Mouse (Mus musculus): ENCODE results near the gene Sigirr. TPM values are rescaled to one million over a fixed set of nuclear protein-coding genes. Genes with fewer than 3 reads are reported as not detected.

Sigirr gene
- polyA plus RNA-seq, 1 experiment from 2014 or later: 8.5 TPM

- WGBS: 79% methylated on average over 14 of the region's 14 CpGs
- no peak overlapping the region for H3K27ac ChIP-seq (ENCODE audit: low read length)
- H3K9ac ChIP-seq (ENCODE audit: low read length): no peak overlapping the region
- H3K4me1 ChIP-seq (ENCODE audit: control insufficient read depth, insufficient read depth, low read length): peaks cover 7% of the 10 kb centered on the region
- no peak for ATAC-seq (replicated peaks; ENCODE audit: extremely low read depth, insufficient read depth, low FRiP score)
- peaks cover 3% of the 10 kb centered on the region for H3K9me3 ChIP-seq (replicated peaks; ENCODE audit: control insufficient read depth, low read length)
- no peaks in the 10 kb centered on the region for H3K36me3 ChIP-seq (ENCODE audit: control insufficient read depth, insufficient read depth)
- no peak overlapping the region for H3K4me3 ChIP-seq (ENCODE audit: low read length)
- no peak overlapping the region for H3K4me2 ChIP-seq (ENCODE audit: low read depth, low read length)
- H3K27me3 ChIP-seq (ENCODE audit: control insufficient read depth, insufficient read depth, low read length): peaks cover 48% of the 10 kb centered on the region
These were observed 41.6 kb downstream of the Sigirr start for GRCm38 (mm10) chr7:141058601-141059341.

GRCm38 (mm10) chr7:141057541-141057940, 42.8 kb downstream of the Sigirr start:
- H3K4me1 ChIP-seq (ENCODE audit: control insufficient read depth, insufficient read depth, low read length): peaks cover 7% of the 10 kb centered on the region
- no peak overlapping the region for H3K9ac ChIP-seq (ENCODE audit: low read length)
- H3K4me3 ChIP-seq (ENCODE audit: low read length): no peak overlapping the region
- H3K4me2 ChIP-seq (ENCODE audit: low read depth, low read length): no peak overlapping the region
- H3K9me3 ChIP-seq (replicated peaks; ENCODE audit: control insufficient read depth, low read length): peaks cover 3% of the 10 kb centered on the region
- H3K27ac ChIP-seq (ENCODE audit: low read length): no peak overlapping the region
- ATAC-seq (replicated peaks; ENCODE audit: extremely low read depth, insufficient read depth, low FRiP score): no peak
- peaks cover 39% of the 10 kb centered on the region for H3K27me3 ChIP-seq (ENCODE audit: control insufficient read depth, insufficient read depth, low read length)
- WGBS: 78% methylated on average over 1 of the region's 1 CpGs
- no peaks in the 10 kb centered on the region for H3K36me3 ChIP-seq (ENCODE audit: control insufficient read depth, insufficient read depth)

GRCm38 (mm10) chr7:141056976-141057375, 43.4 kb downstream of the Sigirr start:
- ATAC-seq (replicated peaks; ENCODE audit: extremely low read depth, insufficient read depth, low FRiP score): no peak
- Histone ChIP-seq H3K27me3 (ENCODE audit: control insufficient read depth, insufficient read depth, low read length) (peaks cover 34% of the 10 kb centered on the region), H3K36me3 (ENCODE audit: control insufficient read depth, insufficient read depth) (no peaks in the 10 kb centered on the region), H3K4me2 (ENCODE audit: low read depth, low read length) (no peak overlapping the region), H3K9ac (ENCODE audit: low read length) (no peak overlapping the region), H3K27ac (ENCODE audit: low read length) (no peak overlapping the region), H3K9me3 (replicated peaks; ENCODE audit: control insufficient read depth, low read length) (peaks cover 3% of the 10 kb centered on the region), H3K4me1 (ENCODE audit: control insufficient read depth, insufficient read depth, low read length) (peaks cover 7% of the 10 kb centered on the region), H3K4me3 (ENCODE audit: low read length) (no peak overlapping the region)
- WGBS: 81% methylated on average over 6 of the region's 6 CpGs

- Histone ChIP-seq H3K9ac (ENCODE audit: low read length) (no peak overlapping the region), H3K4me1 (ENCODE audit: control insufficient read depth, insufficient read depth, low read length) (peaks cover 5% of the 10 kb centered on the region; the same call in 1 of the 2 replicates), H3K27me3 (ENCODE audit: control insufficient read depth, insufficient read depth, low read length) (peaks cover 26% of the 10 kb centered on the region), H3K36me3 (ENCODE audit: control insufficient read depth, insufficient read depth) (no peaks in the 10 kb centered on the region), H3K27ac (ENCODE audit: low read length) (no peak overlapping the region), H3K4me3 (ENCODE audit: low read length) (no peak overlapping the region), H3K9me3 (replicated peaks; ENCODE audit: control insufficient read depth, low read length) (peaks cover 3% of the 10 kb centered on the region), H3K4me2 (ENCODE audit: low read depth, low read length) (no peak overlapping the region)
- 75% methylated on average over 4 of the region's 4 CpGs for WGBS
- ATAC-seq (replicated peaks; ENCODE audit: extremely low read depth, insufficient read depth, low FRiP score): no peak
These were observed 44.6 kb downstream of the Sigirr start for GRCm38 (mm10) chr7:141055785-141056184.

- Histone ChIP-seq H3K27ac (ENCODE audit: low read length) (no peak overlapping the region), H3K4me3 (ENCODE audit: low read length) (no peak overlapping the region), H3K9ac (ENCODE audit: low read length) (no peak overlapping the region), H3K27me3 (ENCODE audit: control insufficient read depth, insufficient read depth, low read length) (peaks cover 12% of the 10 kb centered on the region), H3K36me3 (ENCODE audit: control insufficient read depth, insufficient read depth) (no peaks in the 10 kb centered on the region), H3K4me2 (ENCODE audit: low read depth, low read length) (no peak overlapping the region), H3K9me3 (replicated peaks; ENCODE audit: control insufficient read depth, low read length) (peaks cover 3% of the 10 kb centered on the region), H3K4me1 (ENCODE audit: control insufficient read depth, insufficient read depth, low read length) (peaks cover 5% of the 10 kb centered on the region)
- no peak for ATAC-seq (replicated peaks; ENCODE audit: extremely low read depth, insufficient read depth, low FRiP score)
- WGBS: 79% methylated on average over 2 of the region's 2 CpGs
These were observed 48.0 kb downstream of the Sigirr start for GRCm38 (mm10) chr7:141052421-141052820.

- no peak for ATAC-seq (replicated peaks; ENCODE audit: extremely low read depth, insufficient read depth, low FRiP score)
- H3K27me3 ChIP-seq (ENCODE audit: control insufficient read depth, insufficient read depth, low read length): peaks cover 8% of the 10 kb centered on the region
- 84% methylated on average over 4 of the region's 4 CpGs for WGBS
These were observed 48.4 kb downstream of the Sigirr start for GRCm38 (mm10) chr7:141052016-141052415.

GRCm38 (mm10) chr7:141051060-141051685, 49.2 kb downstream of the Sigirr start:
- no peak overlapping the region for H3K4me3 ChIP-seq (ENCODE audit: low read length)
- no peak for ATAC-seq (replicated peaks; ENCODE audit: extremely low read depth, insufficient read depth, low FRiP score)

More at GRCm38 (mm10) chr7:141052016-141052415, 48.4 kb downstream of the Sigirr start:
- no peak overlapping the region for H3K4me3 ChIP-seq (ENCODE audit: low read length)
- no peaks in the 10 kb centered on the region for H3K36me3 ChIP-seq (ENCODE audit: control insufficient read depth, insufficient read depth)
- H3K9me3 ChIP-seq (replicated peaks; ENCODE audit: control insufficient read depth, low read length): peaks cover 3% of the 10 kb centered on the region
- H3K27ac ChIP-seq (ENCODE audit: low read length): no peak overlapping the region
- H3K9ac ChIP-seq (ENCODE audit: low read length): no peak overlapping the region
- H3K4me2 ChIP-seq (ENCODE audit: low read depth, low read length): no peak overlapping the region
- H3K4me1 ChIP-seq (ENCODE audit: control insufficient read depth, insufficient read depth, low read length): peaks cover 9% of the 10 kb centered on the region

GRCm38 (mm10) chr7:141049326-141049725, 51.0 kb downstream of the Sigirr start:
- no peaks in the 10 kb centered on the region for H3K36me3 ChIP-seq (ENCODE audit: control insufficient read depth, insufficient read depth)
- no peak for ATAC-seq (replicated peaks; ENCODE audit: extremely low read depth, insufficient read depth, low FRiP score)
- no peak overlapping the region for H3K4me2 ChIP-seq (ENCODE audit: low read depth, low read length)
- H3K4me3 ChIP-seq (ENCODE audit: low read length): no peak overlapping the region
- H3K27ac ChIP-seq (ENCODE audit: low read length): no peak overlapping the region
- peaks cover 4% of the 10 kb centered on the region; the same call in 1 of the 2 replicates for H3K27me3 ChIP-seq (ENCODE audit: control insufficient read depth, insufficient read depth, low read length)
- no peak overlapping the region for H3K9ac ChIP-seq (ENCODE audit: low read length)
- H3K4me1 ChIP-seq (ENCODE audit: control insufficient read depth, insufficient read depth, low read length): peaks cover 9% of the 10 kb centered on the region
- no peaks in the 10 kb centered on the region for H3K9me3 ChIP-seq (replicated peaks; ENCODE audit: control insufficient read depth, low read length)
- WGBS: 47% methylated on average over 2 of the region's 2 CpGs

More at GRCm38 (mm10) chr7:141051060-141051685, 49.2 kb downstream of the Sigirr start:
- Histone ChIP-seq H3K9ac (ENCODE audit: low read length) (no peak overlapping the region), H3K27ac (ENCODE audit: low read length) (no peak overlapping the region), H3K4me2 (ENCODE audit: low read depth, low read length) (no peak overlapping the region), H3K36me3 (ENCODE audit: control insufficient read depth, insufficient read depth) (no peaks in the 10 kb centered on the region), H3K27me3 (ENCODE audit: control insufficient read depth, insufficient read depth, low read length) (peaks cover 8% of the 10 kb centered on the region), H3K4me1 (ENCODE audit: control insufficient read depth, insufficient read depth, low read length) (peaks cover 9% of the 10 kb centered on the region), H3K9me3 (replicated peaks; ENCODE audit: control insufficient read depth, low read length) (peaks cover 3% of the 10 kb centered on the region)
- WGBS: 62% methylated on average over 17 of the region's 17 CpGs
